Mouse (Mus musculus): Measurements from ENCODE around the gene Opalin. TPM values are rescaled to one million over a fixed set of nuclear protein-coding genes. Genes with fewer than 3 reads are reported as not detected.
A peak's percentile ranks its signal among the peaks of the same experiment; 100 is the strongest.

The Opalin gene
- polyA plus RNA-seq, 1 experiment from 2014 or later, result not detected

DNA sequence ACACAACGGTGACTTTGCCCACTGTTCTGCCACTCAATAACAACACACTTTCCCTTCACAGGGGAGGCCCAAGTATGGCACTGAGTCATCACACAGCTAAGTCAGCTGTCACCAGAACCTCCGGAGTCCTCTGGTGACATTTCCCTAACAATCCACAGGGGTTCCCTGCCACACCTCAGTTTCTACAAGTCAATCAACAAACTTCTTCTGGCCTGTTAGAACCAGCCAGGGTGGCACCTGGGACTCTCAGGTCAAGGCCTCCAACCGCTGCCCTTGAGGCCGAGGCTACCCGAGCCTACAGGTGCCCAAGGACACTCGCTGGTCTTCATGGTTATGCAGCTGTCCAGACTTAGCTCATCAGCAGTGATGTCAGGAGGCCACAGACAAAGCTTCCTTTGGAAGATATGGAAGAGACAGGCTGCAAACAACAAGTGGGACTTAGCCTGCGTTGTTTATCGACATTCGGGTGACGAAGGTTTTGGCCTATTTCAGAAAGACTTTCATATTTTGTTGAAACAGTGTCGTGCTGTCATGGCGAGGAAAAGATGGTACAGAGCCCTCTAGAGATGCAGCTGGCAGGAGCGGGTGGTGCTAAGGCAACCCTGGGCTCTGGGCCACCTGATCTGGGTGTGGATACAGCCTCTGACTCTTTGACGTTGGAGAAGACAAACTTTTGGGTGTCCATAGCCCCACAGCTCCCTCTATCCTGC, 3.0 kb downstream of the Opalin start:
- Histone ChIP-seq H3K9ac (replicated peaks; ENCODE audit: low read length) (no peak overlapping the region), H3K27me3 (ENCODE audit: control insufficient read depth, insufficient read depth, low read length) (no peaks in the 10 kb centered on the region), H3K27ac (replicated peaks; ENCODE audit: low read depth, low read length) (no peak overlapping the region), H3K4me3 (ENCODE audit: low read depth, low read length) (no peak overlapping the region), H3K36me3 (replicated peaks; ENCODE audit: control insufficient read depth, insufficient read depth, low read depth, low read length) (no peaks in the 10 kb centered on the region), H3K9me3 (replicated peaks; ENCODE audit: control insufficient read depth, low read length) (no peaks in the 10 kb centered on the region), H3K4me1 (ENCODE audit: control insufficient read depth, insufficient read depth, low read length) (no peaks in the 10 kb centered on the region), H3K4me2 (ENCODE audit: low read depth, low read length) (no peak overlapping the region)
- no peak for ATAC-seq (replicated peaks; ENCODE audit: insufficient number of reproducible peaks, low FRiP score, low TSS enrichment, low read depth)
- WGBS, result 85% methylated on average over 14 of the region's 14 CpGs
- DNase-seq (ENCODE audit: low spot score), result no peak

DNA sequence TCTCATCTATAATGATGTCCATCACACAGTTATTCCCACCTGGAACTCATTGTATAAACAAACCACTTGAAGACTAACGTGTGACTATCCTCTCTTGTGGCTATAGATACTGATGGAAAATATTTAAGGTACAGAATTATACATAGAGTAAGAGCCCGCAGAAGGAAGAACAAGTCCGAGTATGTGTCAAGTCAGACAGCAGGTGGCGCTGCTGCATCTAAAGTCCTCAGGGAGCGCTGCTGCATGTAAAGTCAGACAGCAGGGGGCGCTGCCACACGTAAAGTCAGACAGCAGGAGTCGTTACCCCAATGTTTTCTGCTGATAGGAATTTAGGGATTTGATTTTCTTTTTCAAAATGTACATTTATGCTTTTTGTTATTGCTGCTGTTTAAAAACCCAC, 5.4 kb downstream of the Opalin start:
- no peak for ATAC-seq (replicated peaks; ENCODE audit: insufficient number of reproducible peaks, low FRiP score, low TSS enrichment, low read depth)

DNA sequence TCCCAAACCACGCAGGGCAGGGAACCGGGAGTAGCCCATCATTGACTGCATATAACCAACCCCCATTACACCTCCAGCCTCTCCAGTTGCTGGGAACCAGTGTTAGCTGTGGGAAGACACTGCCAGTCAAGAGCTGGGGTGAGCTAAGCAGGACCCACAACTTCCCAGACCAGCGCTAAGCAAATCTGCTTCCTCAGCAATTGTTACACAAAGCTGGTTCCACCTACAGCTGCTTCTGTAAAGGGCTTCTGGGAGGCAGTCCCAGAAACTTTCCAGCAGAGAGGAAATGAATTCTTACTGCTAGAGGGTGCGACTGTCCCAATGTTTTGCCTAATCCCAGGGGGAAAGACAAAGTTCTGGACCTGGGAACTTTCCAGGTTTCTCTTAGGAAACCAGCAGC, 22.2 kb downstream of the Opalin start:
- no peaks in the 10 kb centered on the region for H3K9me3 ChIP-seq (replicated peaks; ENCODE audit: control insufficient read depth, low read length)
- no peak overlapping the region for H3K9ac ChIP-seq (replicated peaks; ENCODE audit: low read length)
- no peak overlapping the region for H3K4me3 ChIP-seq (ENCODE audit: low read depth, low read length)
- ATAC-seq (replicated peaks; ENCODE audit: insufficient number of reproducible peaks, low FRiP score, low TSS enrichment, low read depth) (no peak), DNase-seq (ENCODE audit: low spot score) (no peak)
- WGBS, result 60% methylated on average over 4 of the region's 4 CpGs
- H3K4me1 ChIP-seq (ENCODE audit: control insufficient read depth, insufficient read depth, low read length), result no peaks in the 10 kb centered on the region
- H3K4me2 ChIP-seq (ENCODE audit: low read depth, low read length), result no peak overlapping the region
- no peaks in the 10 kb centered on the region for H3K36me3 ChIP-seq (replicated peaks; ENCODE audit: control insufficient read depth, insufficient read depth, low read depth, low read length)
- H3K27me3 ChIP-seq (ENCODE audit: control insufficient read depth, insufficient read depth, low read length), result no peaks in the 10 kb centered on the region
- H3K27ac ChIP-seq (replicated peaks; ENCODE audit: low read depth, low read length), result no peak overlapping the region

More for the DNA sequence above, 5.4 kb downstream of the Opalin start:
- no peak overlapping the region for H3K4me3 ChIP-seq (ENCODE audit: low read depth, low read length)
- no peak overlapping the region for H3K27ac ChIP-seq (replicated peaks; ENCODE audit: low read depth, low read length)
- DNase-seq (ENCODE audit: low spot score), result peak; percentile 94
- no peaks in the 10 kb centered on the region for H3K4me1 ChIP-seq (ENCODE audit: control insufficient read depth, insufficient read depth, low read length)
- no peak overlapping the region for H3K4me2 ChIP-seq (ENCODE audit: low read depth, low read length)
- no peaks in the 10 kb centered on the region for H3K27me3 ChIP-seq (ENCODE audit: control insufficient read depth, insufficient read depth, low read length)
- H3K9me3 ChIP-seq (replicated peaks; ENCODE audit: control insufficient read depth, low read length), result no peaks in the 10 kb centered on the region
- 9% methylated on average over 8 of the region's 8 CpGs for WGBS
- no peaks in the 10 kb centered on the region for H3K36me3 ChIP-seq (replicated peaks; ENCODE audit: control insufficient read depth, insufficient read depth, low read depth, low read length)
- no peak overlapping the region for H3K9ac ChIP-seq (replicated peaks; ENCODE audit: low read length)

DNA sequence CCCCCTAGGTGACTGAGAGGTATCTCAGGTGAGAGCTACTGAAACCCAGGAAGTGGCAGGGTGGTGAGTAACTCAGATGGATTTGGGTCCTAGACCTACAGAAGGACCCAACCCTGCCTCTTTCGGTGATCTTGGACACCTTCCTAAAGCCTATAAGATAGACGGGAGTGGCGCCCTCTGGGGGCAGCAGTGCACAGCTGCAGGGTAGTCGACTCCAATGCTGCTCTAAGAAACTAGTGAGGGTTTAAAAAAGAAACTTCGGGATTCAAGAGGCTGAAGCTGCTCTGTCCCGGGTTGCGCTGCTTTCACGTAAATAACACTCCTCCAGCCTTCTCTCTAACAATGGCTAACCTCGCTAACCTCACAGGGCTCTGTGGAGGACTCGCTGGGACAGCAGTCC, 23.4 kb downstream of the Opalin start:
- WGBS, result 30% methylated on average over 10 of the region's 10 CpGs
- H3K9me3 ChIP-seq (replicated peaks; ENCODE audit: control insufficient read depth, low read length), result no peaks in the 10 kb centered on the region
- ATAC-seq (replicated peaks; ENCODE audit: insufficient number of reproducible peaks, low FRiP score, low TSS enrichment, low read depth), result no peak

DNA sequence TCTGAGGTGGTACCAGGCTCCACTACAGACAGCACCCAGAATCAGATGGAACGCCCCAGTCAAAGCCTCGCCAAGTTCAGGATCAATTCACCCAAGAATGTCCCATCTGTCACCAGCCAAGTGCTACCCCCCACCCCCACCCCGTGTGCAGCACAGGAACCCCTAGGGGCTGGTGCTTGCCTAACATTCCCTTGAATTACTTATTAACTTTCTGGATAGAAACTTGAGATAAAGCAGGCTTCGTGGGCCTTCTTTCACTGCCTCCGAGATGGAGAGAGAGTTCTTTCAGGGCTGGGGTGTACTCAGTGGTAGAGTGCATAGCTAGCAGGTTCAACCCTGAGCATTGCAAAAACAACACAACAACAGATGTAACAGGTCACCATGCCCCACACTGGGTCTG, 24.7 kb downstream of the Opalin start:
- Histone ChIP-seq H3K27me3 (ENCODE audit: control insufficient read depth, insufficient read depth, low read length) (no peaks in the 10 kb centered on the region), H3K27ac (replicated peaks; ENCODE audit: low read depth, low read length) (no peak overlapping the region), H3K9ac (replicated peaks; ENCODE audit: low read length) (no peak overlapping the region), H3K36me3 (replicated peaks; ENCODE audit: control insufficient read depth, insufficient read depth, low read depth, low read length) (no peaks in the 10 kb centered on the region), H3K4me2 (ENCODE audit: low read depth, low read length) (no peak overlapping the region), H3K4me1 (ENCODE audit: control insufficient read depth, insufficient read depth, low read length) (no peaks in the 10 kb centered on the region), H3K4me3 (ENCODE audit: low read depth, low read length) (no peak overlapping the region), H3K9me3 (replicated peaks; ENCODE audit: control insufficient read depth, low read length) (no peaks in the 10 kb centered on the region)
- ATAC-seq (replicated peaks; ENCODE audit: insufficient number of reproducible peaks, low FRiP score, low TSS enrichment, low read depth), result no peak
- WGBS, result 70% methylated on average over 5 of the region's 5 CpGs
- no peak for DNase-seq (ENCODE audit: low spot score)

More for the DNA sequence above, 23.4 kb downstream of the Opalin start:
- H3K4me3 ChIP-seq (ENCODE audit: low read depth, low read length), result no peak overlapping the region
- DNase-seq (ENCODE audit: low spot score), result peak; percentile 51
- no peak overlapping the region for H3K9ac ChIP-seq (replicated peaks; ENCODE audit: low read length)
- no peak overlapping the region for H3K4me2 ChIP-seq (ENCODE audit: low read depth, low read length)
- H3K27me3 ChIP-seq (ENCODE audit: control insufficient read depth, insufficient read depth, low read length), result no peaks in the 10 kb centered on the region
- no peaks in the 10 kb centered on the region for H3K36me3 ChIP-seq (replicated peaks; ENCODE audit: control insufficient read depth, insufficient read depth, low read depth, low read length)
- no peak overlapping the region for H3K27ac ChIP-seq (replicated peaks; ENCODE audit: low read depth, low read length)
- H3K4me1 ChIP-seq (ENCODE audit: control insufficient read depth, insufficient read depth, low read length), result no peaks in the 10 kb centered on the region

DNA sequence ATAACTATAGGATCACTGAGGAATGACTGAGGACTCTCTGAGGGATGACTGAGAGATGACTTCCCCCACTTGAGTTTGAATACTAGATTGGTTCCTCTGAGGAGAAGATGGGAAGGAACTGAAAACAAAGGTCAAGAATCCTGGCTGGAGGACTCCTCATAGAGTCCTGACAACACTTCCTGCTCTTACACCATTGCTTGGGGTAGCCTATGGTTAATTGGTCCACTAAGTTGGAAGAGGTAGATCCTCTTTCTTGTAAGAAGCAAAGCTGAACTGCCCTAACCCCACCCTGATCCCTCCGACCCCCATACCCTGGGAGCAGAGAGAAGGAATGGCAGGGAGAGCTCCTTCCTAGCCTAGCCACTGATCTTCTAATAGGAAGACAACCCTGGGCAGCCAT, 25.2 kb downstream of the Opalin start:
- Histone ChIP-seq H3K27me3 (ENCODE audit: control insufficient read depth, insufficient read depth, low read length) (no peaks in the 10 kb centered on the region), H3K4me2 (ENCODE audit: low read depth, low read length) (no peak overlapping the region), H3K4me1 (ENCODE audit: control insufficient read depth, insufficient read depth, low read length) (no peaks in the 10 kb centered on the region), H3K9ac (replicated peaks; ENCODE audit: low read length) (no peak overlapping the region), H3K9me3 (replicated peaks; ENCODE audit: control insufficient read depth, low read length) (no peaks in the 10 kb centered on the region), H3K27ac (replicated peaks; ENCODE audit: low read depth, low read length) (no peak overlapping the region), H3K36me3 (replicated peaks; ENCODE audit: control insufficient read depth, insufficient read depth, low read depth, low read length) (no peaks in the 10 kb centered on the region), H3K4me3 (ENCODE audit: low read depth, low read length) (no peak overlapping the region)
- WGBS, result 82% methylated on average over 1 of the region's 1 CpGs
- DNase-seq (ENCODE audit: low spot score) (no peak), ATAC-seq (replicated peaks; ENCODE audit: insufficient number of reproducible peaks, low FRiP score, low TSS enrichment, low read depth) (no peak)

DNA sequence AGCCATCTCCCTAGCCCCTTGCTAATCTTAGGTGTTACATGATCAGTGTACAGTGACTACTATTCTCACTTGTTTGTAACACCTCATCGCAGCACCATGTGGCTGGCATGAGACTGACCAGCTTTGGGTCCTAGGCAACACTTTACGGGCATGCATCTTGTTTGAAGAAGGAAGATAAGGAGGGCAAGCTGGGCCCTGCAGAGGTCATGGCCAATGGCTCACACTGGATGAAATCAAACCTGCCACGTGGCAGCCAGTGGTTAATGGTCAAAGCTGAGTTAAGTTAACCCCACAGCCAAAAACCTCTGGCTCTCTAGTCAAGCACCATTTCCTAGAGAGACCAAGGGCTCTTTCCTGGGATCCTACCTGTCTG, 28.7 kb downstream of the Opalin start:
- H3K27me3 ChIP-seq (ENCODE audit: control insufficient read depth, insufficient read depth, low read length), result no peaks in the 10 kb centered on the region
- no peaks in the 10 kb centered on the region for H3K4me1 ChIP-seq (ENCODE audit: control insufficient read depth, insufficient read depth, low read length)
- ATAC-seq (replicated peaks; ENCODE audit: insufficient number of reproducible peaks, low FRiP score, low TSS enrichment, low read depth), result no peak
- H3K9ac ChIP-seq (replicated peaks; ENCODE audit: low read length), result no peak overlapping the region
- no peak overlapping the region for H3K27ac ChIP-seq (replicated peaks; ENCODE audit: low read depth, low read length)
- H3K36me3 ChIP-seq (replicated peaks; ENCODE audit: control insufficient read depth, insufficient read depth, low read depth, low read length), result no peaks in the 10 kb centered on the region
- 89% methylated on average over 3 of the region's 3 CpGs for WGBS
- no peak overlapping the region for H3K4me2 ChIP-seq (ENCODE audit: low read depth, low read length)
- H3K4me3 ChIP-seq (ENCODE audit: low read depth, low read length), result no peak overlapping the region
- H3K9me3 ChIP-seq (replicated peaks; ENCODE audit: control insufficient read depth, low read length), result no peaks in the 10 kb centered on the region
- DNase-seq (ENCODE audit: low spot score), result no peak

DNA sequence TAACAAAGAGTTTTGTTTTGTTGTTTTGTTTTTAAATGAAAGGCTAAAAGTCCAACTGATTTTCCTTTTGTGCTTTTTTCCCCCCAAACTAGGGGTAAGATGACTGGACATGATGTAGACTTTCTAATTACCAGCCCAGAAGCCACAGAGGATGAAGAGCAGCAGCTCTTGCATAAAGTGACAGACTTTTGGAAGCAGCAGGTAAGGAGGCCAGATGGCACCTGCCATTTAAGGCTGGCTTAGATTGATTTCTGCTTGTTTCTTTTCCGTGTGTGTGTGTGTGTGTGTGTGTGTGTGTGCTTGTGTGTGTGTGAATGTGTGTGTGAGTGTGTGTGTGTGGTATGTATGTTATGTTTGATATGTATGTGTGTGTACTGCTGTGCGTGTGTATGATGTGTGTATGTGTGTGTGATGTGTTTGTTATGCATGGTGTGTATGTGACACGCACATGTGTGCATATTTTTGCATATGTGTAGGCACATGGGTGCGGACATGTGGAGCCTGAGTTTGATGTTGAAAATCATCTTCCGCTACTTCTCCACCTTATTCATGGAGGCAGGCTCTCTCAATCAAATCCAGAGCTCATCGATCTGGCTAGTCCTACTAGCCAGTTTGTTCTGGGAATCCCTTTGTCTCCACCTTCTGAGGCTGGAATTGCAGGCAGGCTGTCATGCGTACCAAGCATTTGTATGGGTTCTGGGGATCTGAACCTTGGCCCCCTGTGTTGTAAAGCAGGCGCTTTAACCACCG, 29.3 kb downstream of the Opalin start:
- ATAC-seq (replicated peaks; ENCODE audit: insufficient number of reproducible peaks, low FRiP score, low TSS enrichment, low read depth), result no peak
- no peak overlapping the region for H3K27ac ChIP-seq (replicated peaks; ENCODE audit: low read depth, low read length)

More for the DNA sequence above, 29.3 kb downstream of the Opalin start:
- no peaks in the 10 kb centered on the region for H3K4me1 ChIP-seq (ENCODE audit: control insufficient read depth, insufficient read depth, low read length)
- no peak for DNase-seq (ENCODE audit: low spot score)
- H3K4me3 ChIP-seq (ENCODE audit: low read depth, low read length), result no peak overlapping the region
- no peaks in the 10 kb centered on the region for H3K36me3 ChIP-seq (replicated peaks; ENCODE audit: control insufficient read depth, insufficient read depth, low read depth, low read length)
- WGBS, result 79% methylated on average over 9 of the region's 9 CpGs
- H3K9ac ChIP-seq (replicated peaks; ENCODE audit: low read length), result no peak overlapping the region
- no peaks in the 10 kb centered on the region for H3K9me3 ChIP-seq (replicated peaks; ENCODE audit: control insufficient read depth, low read length)
- H3K27me3 ChIP-seq (ENCODE audit: control insufficient read depth, insufficient read depth, low read length), result no peaks in the 10 kb centered on the region
- no peak overlapping the region for H3K4me2 ChIP-seq (ENCODE audit: low read depth, low read length)
